Mouse (Mus musculus) C2C12 (cell line): ENCODE results near the gene Zfp286.

Experiments used
- CEBPB ChIP-seq: IDR thresholded peaks from one replicate; pipeline ENCODE4 v1.6.1; 2011; ENCODE audit warnings: low read depth, mild to moderate bottlenecking, control low read depth, moderate library complexity
- CTCF ChIP-seq: IDR thresholded peaks from one replicate; pipeline ENCODE4 v1.5.1; 2011; ENCODE audit not compliant: control insufficient read depth, insufficient read depth, insufficient read length
- FOSL1 ChIP-seq: IDR thresholded peaks from one replicate; pipeline ENCODE4 v1.8.0; 2011; ENCODE audit warnings: mild to moderate bottlenecking, low read length; ENCODE audit not compliant: poor library complexity, insufficient read depth, severe bottlenecking
- MAX ChIP-seq: IDR thresholded peaks from one replicate; pipeline ENCODE4 v1.6.1; 2011; ENCODE audit warnings: mild to moderate bottlenecking, control low read depth
- MYOD1 ChIP-seq: IDR thresholded peaks from one replicate; pipeline ENCODE4 v1.6.1; 2011; ENCODE audit warnings: low read depth; ENCODE audit not compliant: control insufficient read depth, insufficient read length
- MYOG ChIP-seq: IDR thresholded peaks from one replicate; pipeline ENCODE4 v1.6.1; 2011; ENCODE audit not compliant: control insufficient read depth, insufficient read length; ENCODE audit errors: extremely low read depth
- USF1 ChIP-seq: IDR thresholded peaks from one replicate; pipeline ENCODE4 v1.6.1; 2011; ENCODE audit warnings: low read depth, mild to moderate bottlenecking, control low read depth, moderate library complexity

DNA sequence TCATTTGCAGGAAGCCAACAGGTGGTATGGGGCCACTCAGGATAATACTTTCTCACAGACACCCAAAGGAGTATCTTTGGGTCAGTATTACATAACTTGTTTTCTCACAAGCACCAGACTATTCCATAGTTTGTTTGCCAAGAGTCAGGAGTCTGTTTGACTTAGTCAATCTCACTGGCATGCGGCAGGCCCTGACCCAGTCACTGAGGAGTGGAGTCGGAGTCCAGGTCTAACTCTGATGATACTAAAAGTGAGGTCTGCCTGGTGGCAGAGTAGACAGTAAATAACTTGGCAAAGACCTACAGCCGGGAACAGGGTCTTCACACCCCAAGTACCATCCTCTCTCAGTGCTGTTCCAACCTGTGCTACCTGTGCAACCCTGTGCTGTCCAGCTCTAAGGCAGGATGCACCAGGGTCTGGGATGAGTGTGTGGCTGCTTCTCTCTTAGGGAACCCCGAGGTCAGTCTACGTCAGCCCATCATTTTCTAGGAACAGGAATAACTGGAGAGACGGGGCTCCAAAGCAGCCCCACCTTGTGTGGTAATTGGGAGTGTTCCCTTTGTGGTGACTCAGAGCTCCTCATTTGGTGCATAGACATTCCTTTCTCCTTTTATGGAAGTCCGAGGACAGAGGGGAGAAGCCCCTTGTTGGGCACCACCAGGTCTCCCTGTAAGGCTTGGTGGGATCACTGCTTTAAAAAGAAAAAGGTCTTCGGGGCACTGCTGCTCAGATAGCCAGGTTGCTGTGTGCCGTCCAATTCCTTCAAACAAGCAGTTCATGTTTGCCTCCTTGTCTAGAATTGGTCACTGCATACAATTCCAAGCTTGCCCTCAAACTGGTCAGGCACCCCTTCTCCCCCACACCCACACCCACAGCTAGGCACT is 36.2 kb upstream of the Zfp286 start:
- no peak for TF ChIP-seq CTCF
- no peak for TF ChIP-seq MYOD1
- TF ChIP-seq MAX = no peak
- no peak for TF ChIP-seq USF1
- TF ChIP-seq CEBPB = no peak
- no peak for TF ChIP-seq MYOG
- no peak for TF ChIP-seq FOSL1
